Mouse (Mus musculus) stomach, postnatal 0 days (tissue): ENCODE measurements around the gene Ikzf4. TPM values are rescaled to one million over a fixed set of nuclear protein-coding genes. Genes with fewer than 3 reads are reported as not detected.
"Not testable (repeated sequence)": the region's sequence is repeated elsewhere in the genome, so short reads cannot be mapped to it uniquely, and the experiment has no call there.

ENCODE experiments used
- ATAC-seq: fragments of 200-750 bp; cut with Nextera tagmentation; 2 replicates; pipeline ENCODE4 v1.8.0; 2017; ENCODE audit not compliant: low FRiP score, low TSS enrichment
- DNase-seq: peaks from one replicate; pipeline ENCODE4 v3.0.0-alpha.2; 2016; ENCODE audit warnings: low spot score
- H3K27ac ChIP-seq: fragments of 300-500 bp; sonication (generic); replicated peaks from 2 replicates; pipeline ENCODE4 v1.5.1; 2014; ENCODE audit warnings: mild to moderate bottlenecking, control low read depth
- H3K27me3 ChIP-seq: fragments of 300-500 bp; sonication (generic); 2 replicates; pipeline ENCODE4 v1.6.1; 2014; ENCODE audit warnings: low read length; ENCODE audit not compliant: control insufficient read depth, insufficient read depth
- H3K36me3 ChIP-seq: fragments of 300-500 bp; sonication (generic); 2 replicates; pipeline ENCODE4 v1.6.1; 2014; ENCODE audit warnings: low read length, mixed read lengths; ENCODE audit not compliant: control insufficient read depth, insufficient read depth
- H3K4me1 ChIP-seq: fragments of 300-500 bp; sonication (generic); replicated peaks from 2 replicates; pipeline ENCODE4 v1.6.1; 2014; ENCODE audit warnings: antibody characterized with exemption; ENCODE audit not compliant: control insufficient read depth, insufficient read depth
- H3K4me2 ChIP-seq: fragments of 300-500 bp; sonication (generic); replicated peaks from 2 replicates; pipeline ENCODE4 v1.6.1; 2014; ENCODE audit warnings: low read depth, mild to moderate bottlenecking, control low read depth, moderate library complexity
- H3K4me3 ChIP-seq: fragments of 300-500 bp; sonication (generic); 2 replicates; pipeline ENCODE4 v1.5.1; 2014; ENCODE audit warnings: low read depth, low read length, control low read depth
- H3K9ac ChIP-seq: fragments of 300-500 bp; sonication (generic); 2 replicates; pipeline ENCODE4 v1.6.1; 2014; ENCODE audit warnings: mild to moderate bottlenecking, low read length, control low read depth, mixed read lengths
- H3K9me3 ChIP-seq: fragments of 300-500 bp; sonication (generic); 2 replicates; pipeline ENCODE4 v1.6.1; 2016; ENCODE audit warnings: low read length; ENCODE audit not compliant: control insufficient read depth
- CTCF ChIP-seq: IDR thresholded peaks from 2 replicates; pipeline ENCODE4 v1.5.1; 2016; ENCODE audit warnings: antibody characterized with exemption, low read depth, mild to moderate bottlenecking, moderate library complexity
- EP300 ChIP-seq: optimal IDR thresholded peaks from 2 replicates; pipeline ENCODE3; 2016; ENCODE audit warnings: antibody characterized with exemption
- WGBS: fragments of 180-500 bp; shearing (Covaris S2); extraction: QIAGEN DNeasy Blood & Tissue Kit; methylation state at CpG from one replicate; pipeline ENCODE4 v1.1.7; 2014; 5-methylcytosine and 5-hydroxymethylcytosine counted together
- polyA plus RNA-seq: library from polyadenylated mRNA; unstranded; fragments of >200 nt; fragmentation: Nextera tagmentation; extraction: Ambion mirVana; gene quantifications from 2 replicates; pipeline ENCODE4 v1.2.1, GENCODE M21; 2015

The Ikzf4 gene
- polyA plus RNA-seq, 1 experiment from 2014 or later: 1.7 TPM

DNA sequence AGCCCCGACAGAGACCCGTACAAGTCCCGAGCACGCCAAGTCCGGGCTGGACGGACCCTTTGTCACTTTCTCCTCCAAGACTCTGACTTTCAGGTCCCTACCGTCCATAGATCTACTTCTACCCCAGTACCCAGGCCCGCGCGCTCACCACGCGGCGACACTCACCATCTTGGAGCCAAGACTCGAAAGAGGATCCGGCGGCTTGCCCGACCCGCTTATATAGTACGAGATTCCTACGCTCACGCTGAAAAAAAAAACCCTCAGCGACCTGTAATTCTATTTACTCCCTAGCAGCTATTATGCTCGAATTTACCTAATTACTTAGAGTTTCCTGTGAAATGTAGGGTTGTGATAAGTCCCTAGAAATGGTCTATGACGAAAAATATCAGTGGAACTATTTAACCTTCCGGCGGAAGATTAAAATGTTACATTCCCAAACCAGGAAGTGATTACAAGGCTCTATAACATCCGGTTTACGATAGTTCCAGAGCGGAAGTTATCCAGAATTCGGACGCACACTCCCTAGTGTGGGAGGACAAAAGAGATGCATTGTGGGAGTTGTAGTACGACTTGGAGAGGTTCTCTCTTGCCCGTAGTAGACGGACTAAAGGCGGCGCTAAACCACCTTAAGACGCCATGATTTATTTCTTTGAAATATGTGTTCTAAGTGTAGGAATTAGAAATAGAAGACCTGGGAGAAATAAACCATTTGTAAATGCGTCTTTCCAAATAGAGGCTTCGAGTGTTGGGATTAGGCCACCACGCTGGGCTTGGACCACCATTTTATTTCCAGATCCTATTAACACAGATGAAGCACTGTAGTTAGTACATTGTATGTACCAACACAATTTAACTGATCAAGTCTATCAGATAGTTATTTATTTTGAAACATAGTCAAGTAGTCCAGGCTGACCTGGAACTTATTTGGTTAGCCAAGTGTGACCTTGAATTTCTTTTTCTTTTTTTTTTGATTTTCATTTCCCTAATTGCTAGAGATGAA, 19.2 kb downstream of the Ikzf4 start, which contains the start of gene Rps26:
Gene Rps26, minus strand, starts transcription at position 437 of the 1,000 bp plus-strand sequence.
- peak within 1 kb of the TSS; percentile 70 for H3K4me3 ChIP-seq
- H3K36me3 ChIP-seq: peaks cover 6% of the 10 kb centered on the region
- peak within 1 kb of the TSS; percentile 88 for H3K9ac ChIP-seq
- ATAC-seq: peak; percentile 98
- no peaks in the 10 kb centered on the region for H3K27me3 ChIP-seq
- no peaks in the 10 kb centered on the region for H3K9me3 ChIP-seq
- peak; percentile 84 for DNase-seq
- H3K4me1 ChIP-seq: peaks cover 4% of the 10 kb centered on the region; the same call in 1 of the 2 replicates
- under 1% methylated on average over 40 of the region's 40 CpGs for WGBS
- TF ChIP-seq CTCF: peak; percentile 72
- peak; percentile 90 for TF ChIP-seq EP300
- H3K4me2 ChIP-seq: peak within 1 kb of the TSS; percentile 80
- H3K27ac ChIP-seq: peak within 1 kb of the TSS; percentile 65

DNA sequence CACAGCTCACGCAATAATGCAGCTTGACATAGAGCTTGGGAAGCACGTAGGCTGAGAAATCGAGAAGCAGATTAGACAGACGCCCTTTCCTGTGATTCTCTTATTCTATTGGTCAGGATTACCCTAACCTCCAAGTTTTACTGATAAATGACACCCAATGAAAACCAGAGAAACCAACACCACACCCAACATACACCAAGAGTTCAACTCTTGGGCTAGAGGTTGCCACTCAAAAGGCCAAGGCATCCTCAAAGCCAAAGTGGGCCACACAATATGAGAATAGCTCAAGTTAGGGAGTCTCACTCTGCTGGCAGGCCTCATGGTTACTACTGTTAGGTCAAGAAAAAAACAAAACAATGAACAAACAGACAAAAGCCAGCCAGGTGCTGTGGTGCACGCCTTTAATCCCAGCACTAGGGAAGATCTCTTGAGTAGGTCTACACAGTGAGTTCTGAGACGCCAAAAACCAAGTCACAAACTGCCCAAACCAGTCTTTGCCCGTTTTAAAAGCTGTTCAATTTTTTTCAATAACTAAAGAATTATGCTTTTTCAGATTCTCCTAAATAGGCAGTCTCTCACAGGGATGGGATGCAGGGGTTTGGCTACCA, 20.4 kb downstream of the Ikzf4 start:
- DNase-seq: no peak
- 37% methylated on average over 7 of the region's 7 CpGs for WGBS
- H3K4me1 ChIP-seq: peaks cover 4% of the 10 kb centered on the region; the same call in 1 of the 2 replicates
- no peak for ATAC-seq
- peaks cover 6% of the 10 kb centered on the region for H3K36me3 ChIP-seq
- H3K9me3 ChIP-seq: no peaks in the 10 kb centered on the region
- H3K27me3 ChIP-seq: no peaks in the 10 kb centered on the region
- H3K9ac ChIP-seq: peak overlapping the region; percentile 88
- peak overlapping the region; percentile 70 for H3K4me3 ChIP-seq
- TF ChIP-seq CTCF (no peak), EP300 (no peak)
- H3K4me2 ChIP-seq: peak overlapping the region; percentile 80
- H3K27ac ChIP-seq: peak overlapping the region; percentile 65

DNA sequence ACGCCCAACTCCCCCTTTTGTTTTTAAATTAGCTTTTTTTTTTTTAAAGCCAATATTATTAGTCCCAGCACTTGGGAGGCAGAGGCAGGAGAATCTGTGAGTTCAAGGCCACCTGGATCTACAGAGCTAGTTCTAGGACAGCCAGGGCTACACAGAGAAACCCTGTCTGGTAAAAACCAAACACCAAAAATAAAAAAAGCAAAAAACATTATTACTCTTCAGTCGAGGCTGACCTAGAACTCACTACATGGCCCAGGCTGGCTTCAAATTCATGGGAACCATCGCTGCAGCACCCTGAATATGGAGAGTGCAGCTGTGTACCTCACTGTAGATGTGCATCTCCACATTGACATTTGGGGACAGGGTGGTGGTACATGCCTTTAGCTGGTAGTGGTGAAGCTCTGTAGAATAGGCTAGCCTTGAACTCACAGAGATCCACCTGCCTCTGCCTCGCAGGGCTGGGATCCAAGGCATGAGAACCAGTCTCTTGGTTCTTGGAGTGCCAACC, 22.6 kb downstream of the Ikzf4 start:
- H3K4me2 ChIP-seq, H3K9me3 ChIP-seq, H3K4me1 ChIP-seq, DNase-seq, H3K9ac ChIP-seq, H3K27ac ChIP-seq, H3K4me3 ChIP-seq, ATAC-seq, H3K36me3 ChIP-seq, H3K27me3 ChIP-seq: not testable (repeated sequence)
- WGBS: 84% methylated on average over 4 of the region's 4 CpGs

DNA sequence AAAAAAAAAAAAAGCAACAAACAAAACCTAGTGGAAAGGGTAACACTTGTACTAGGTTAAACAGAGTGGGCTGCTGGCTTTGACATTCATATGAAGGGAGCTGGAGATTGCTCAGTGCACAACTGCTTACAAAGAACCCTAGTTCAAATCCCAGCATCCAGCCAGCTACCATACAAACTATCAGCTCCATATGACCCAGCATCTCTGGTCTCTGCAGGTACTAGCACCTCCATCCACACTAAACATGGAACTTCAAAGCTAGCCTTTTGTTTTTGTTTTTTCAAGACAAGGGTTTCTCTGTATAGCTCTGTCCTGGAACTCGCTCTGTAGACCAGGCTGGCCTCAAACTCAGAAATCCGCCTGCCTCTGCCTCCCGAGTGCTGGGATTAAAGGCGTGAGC, 23.1 kb downstream of the Ikzf4 start:
- Histone ChIP-seq H3K9me3 (no peaks in the 10 kb centered on the region), H3K9ac (no peak overlapping the region), H3K4me2 (no peak overlapping the region), H3K4me1 (peaks cover 4% of the 10 kb centered on the region; the same call in 1 of the 2 replicates), H3K36me3 (peaks cover 6% of the 10 kb centered on the region), H3K4me3 (no peak overlapping the region), H3K27me3 (no peaks in the 10 kb centered on the region), H3K27ac (no peak overlapping the region)
- DNase-seq (no peak), ATAC-seq (no peak)
- TF ChIP-seq CTCF: no peak
- TF ChIP-seq EP300: no peak
- WGBS: 75% methylated on average over 4 of the region's 4 CpGs

DNA sequence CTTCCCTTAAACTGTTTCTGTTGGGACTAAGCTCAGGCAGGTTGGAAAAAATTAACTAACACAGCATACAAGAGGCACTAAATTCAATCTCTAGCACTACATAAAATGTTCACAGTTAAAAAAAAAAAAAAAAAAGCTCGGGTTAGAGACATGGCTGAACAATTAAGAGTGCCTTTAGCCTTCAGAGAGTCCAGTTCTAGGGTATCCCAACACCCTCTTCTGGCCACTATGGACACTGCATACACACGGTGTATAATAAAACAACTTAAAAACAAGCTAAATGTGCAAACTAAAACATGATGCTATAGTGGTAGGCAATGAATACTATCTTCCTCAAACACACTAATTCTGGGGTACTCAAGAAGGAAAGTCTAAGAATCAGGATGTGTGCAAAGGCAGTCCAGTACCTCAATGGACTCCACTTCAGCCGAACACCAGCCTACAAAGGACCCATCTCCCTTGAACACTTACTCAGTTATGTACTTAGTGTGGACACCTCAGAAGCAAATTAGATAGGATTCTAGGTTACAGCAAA, 23.7 kb downstream of the Ikzf4 start:
- Histone ChIP-seq H3K27me3 (no peaks in the 10 kb centered on the region), H3K27ac (no peak overlapping the region), H3K9ac (no peak overlapping the region), H3K4me2 (no peak overlapping the region), H3K4me1 (peaks cover 4% of the 10 kb centered on the region; the same call in 1 of the 2 replicates), H3K4me3 (no peak overlapping the region), H3K9me3 (no peaks in the 10 kb centered on the region), H3K36me3 (peaks cover 6% of the 10 kb centered on the region)
- no peak for DNase-seq
- WGBS: 72% methylated on average over 3 of the region's 3 CpGs
- ATAC-seq: no peak
- no peak for TF ChIP-seq EP300
- TF ChIP-seq CTCF: peak; percentile 45
